Mouse (Mus musculus) adrenal gland, adult 18-20 months (tissue): ENCODE measurements around the gene Suds3. TPM values are rescaled to one million over a fixed set of nuclear protein-coding genes. Genes with fewer than 3 reads are reported as not detected.

ENCODE experiments used
- DNase-seq, 2 experiments: peaks; one replicate each; pipeline ENCODE4 v3.0.0; 2021 to 2022; ENCODE audit warnings: low spot score in 2 of 2
- total RNA-seq, 2 experiments: library from RNA; stranded (reverse); gene quantifications; 1 replicate in 1 of 2; 2 replicates in 1 of 2; pipeline ENCODE4 v1.2.3; 2021

Gene Suds3
- total RNA-seq, 2 experiments from 2014 or later = 103 to 120 TPM

- DNase-seq = no peak
Observed at GRCm38 (mm10) chr5:117114581-117115192, 1.2 kb downstream of the Suds3 start.

DNA sequence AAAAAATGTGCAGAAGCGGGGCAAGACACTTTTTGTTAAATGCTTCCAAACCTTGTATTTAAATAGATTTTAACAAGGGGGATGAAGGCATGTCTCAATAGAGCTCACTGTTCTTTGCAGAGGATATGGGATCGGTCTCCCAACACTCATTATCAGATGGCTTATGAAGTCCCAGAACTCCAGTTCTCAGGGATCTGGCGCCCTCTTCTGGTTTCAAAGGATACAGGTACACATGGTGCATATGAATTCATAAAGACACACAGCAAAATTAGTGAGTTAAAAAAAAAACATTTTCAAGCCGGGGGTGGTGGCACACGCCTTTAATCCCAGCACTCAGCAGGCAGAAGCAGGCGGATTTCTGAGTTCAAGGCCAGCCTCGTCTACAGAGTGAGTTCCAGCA is 2.6 kb downstream of the Suds3 start:
- DNase-seq = no peak

DNA sequence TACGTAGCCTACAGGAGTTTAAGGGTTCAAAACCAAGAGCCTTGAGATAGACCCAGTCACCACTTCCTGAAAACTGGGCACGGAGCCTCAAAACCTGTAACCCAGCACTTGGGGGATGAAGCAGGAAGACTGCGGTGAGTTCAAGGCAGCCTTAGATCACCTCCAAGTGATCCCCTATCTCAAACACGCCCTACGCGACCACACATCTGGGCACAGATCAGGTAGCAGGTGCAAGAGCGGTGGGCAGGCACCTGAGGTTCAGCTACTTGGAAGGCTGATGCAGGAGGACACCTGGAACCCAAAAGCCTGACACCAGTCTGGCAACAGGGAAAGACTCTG is 4.2 kb downstream of the Suds3 start:
- DNase-seq = no peak

GRCm38 (mm10) chr5:117111064-117111773 is 4.7 kb downstream of the Suds3 start:
- no peak for DNase-seq

DNA sequence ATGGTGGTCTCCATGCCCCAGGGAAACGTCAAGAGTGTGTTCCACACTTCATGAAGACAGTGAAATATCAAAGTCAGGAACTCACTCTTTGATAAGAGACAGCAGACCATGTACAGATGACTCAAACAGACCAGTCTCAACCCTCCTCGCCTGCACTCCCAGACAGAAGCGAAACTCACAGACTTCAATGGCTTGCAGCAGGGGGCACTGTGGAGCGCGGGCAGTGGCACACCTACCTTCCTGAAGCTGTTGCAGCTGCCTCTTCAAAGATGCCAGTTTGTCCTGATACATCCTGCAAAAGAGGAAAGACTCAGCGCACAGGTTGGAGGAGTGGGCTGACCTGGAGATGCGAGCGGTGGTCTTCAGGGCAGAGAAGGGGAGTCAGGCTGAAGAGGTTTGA is 6.4 kb downstream of the Suds3 start:
- no peak for DNase-seq

DNA sequence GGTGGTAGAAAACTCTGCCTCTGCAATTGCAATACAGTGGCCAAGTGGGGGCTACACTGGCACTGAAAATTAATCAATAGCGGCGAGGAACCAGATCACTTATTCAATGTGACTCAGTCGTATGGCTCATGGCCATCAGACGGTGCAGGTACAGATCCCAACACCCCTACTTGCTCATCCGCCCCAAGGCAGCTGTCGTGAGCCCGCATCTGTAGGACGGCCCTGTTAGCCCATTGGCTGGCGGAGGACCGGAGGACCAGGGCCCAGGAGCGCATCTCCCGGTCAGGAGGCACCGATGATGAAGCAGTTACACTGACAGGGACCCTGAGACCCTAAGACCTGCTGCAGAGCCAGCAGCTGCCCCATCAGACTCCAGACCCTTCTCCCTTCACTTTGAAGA is 7.2 kb downstream of the Suds3 start:
- DNase-seq = no peak

- DNase-seq = no peak
Observed at GRCm38 (mm10) chr5:117108292-117108691, 7.6 kb downstream of the Suds3 start.

DNA sequence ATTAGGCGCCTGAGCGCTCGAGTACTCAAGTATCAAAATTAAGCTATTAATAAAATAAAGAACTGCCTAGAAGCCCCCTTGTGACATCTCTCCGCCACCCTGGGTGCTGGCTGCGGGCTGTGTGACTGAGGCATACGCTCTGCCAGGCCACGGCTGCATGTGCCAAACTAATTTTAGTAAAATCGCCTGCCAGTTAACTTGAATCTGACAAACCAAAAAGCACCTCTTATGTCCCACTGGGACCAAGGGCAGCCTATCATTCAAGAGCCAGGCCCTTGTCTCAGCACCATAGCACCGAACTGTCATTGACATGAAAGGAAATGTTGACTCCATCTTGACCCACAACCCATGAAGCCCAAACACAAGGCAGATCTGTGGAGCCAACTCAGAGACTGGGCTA is 10.2 kb downstream of the Suds3 start:
- DNase-seq = no peak

- no peak for DNase-seq
Observed at GRCm38 (mm10) chr5:117104329-117104728, 11.6 kb downstream of the Suds3 start.

GRCm38 (mm10) chr5:117103194-117103929 is 12.6 kb downstream of the Suds3 start:
- no peak for DNase-seq

DNA sequence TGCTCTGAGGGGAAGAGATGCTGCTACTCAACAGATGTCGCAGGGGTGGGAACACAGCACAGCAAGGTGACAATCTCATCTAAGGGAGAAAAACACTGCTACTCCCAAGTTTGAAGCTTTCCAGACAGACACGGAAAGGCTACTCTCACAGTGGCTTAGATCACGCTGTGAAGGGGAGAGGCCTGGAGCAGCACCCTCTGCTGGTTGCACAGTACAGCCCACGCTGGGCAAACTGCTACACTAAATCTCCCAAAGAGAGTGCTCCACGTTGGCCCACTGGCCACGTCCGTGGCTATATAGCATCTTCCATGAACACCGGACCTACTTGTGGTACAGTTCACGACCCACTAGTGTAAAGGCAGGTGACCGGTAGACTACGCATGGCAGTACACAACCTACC is 16.2 kb downstream of the Suds3 start:
- no peak for DNase-seq

DNA sequence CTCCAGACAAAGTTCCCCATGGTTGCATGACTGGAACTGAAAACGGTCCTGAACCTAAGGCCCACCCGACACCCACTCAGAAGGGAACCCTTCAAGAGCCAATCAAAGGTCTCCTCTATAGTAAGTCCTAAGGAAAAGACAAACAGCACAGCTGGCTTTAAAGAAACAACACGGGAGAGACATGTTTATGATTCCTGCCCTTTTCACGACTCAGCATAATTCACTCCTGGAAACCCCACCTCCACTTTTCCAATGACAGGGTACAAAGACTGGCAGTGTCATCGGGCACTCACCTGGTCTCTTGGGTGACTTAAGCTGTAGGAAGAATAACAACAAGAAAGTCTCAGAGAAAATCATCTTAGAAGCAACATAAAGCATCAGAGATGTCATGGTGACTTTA is 16.9 kb downstream of the Suds3 start:
- DNase-seq = no peak

DNA sequence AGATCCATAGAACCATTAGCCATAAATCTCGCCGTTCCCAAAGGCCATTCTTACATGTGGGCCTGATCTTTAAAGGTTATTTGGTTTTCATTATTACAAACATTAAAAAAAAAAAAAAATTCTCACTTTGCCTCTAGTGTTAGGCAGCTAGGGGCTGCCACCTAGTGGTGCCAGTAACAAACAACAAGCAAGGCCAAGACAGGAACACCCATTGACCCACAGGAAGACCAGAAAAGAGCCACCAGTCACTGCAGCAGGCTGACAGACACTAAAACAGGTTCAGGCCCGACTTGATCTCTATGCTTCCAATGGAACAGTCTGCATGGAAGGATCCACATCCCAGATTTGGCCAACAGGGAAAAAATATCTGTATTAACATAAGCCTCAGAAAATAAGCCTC is 19.2 kb downstream of the Suds3 start:
- DNase-seq = peak in 1 of 2 experiments; percentile 43

DNA sequence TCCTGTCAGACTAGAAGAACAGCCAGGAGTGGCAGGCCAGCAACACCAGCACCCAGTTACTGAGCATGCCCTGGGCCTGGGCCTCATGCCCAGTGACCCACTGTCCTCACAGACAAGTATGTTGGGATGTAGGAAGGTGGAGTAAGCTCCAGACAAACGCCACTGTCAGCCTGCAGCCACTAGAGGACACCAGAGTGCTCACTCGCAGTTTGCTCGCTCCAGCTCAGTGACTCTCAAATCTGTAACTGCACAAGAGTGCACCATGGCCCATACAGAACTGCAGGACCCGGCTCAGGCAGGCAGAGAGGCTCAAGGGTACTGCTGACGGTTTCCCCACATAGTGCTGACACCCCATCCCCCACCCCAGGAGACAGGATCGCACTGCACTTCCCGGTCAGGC is 21.5 kb downstream of the Suds3 start:
- DNase-seq = no peak

- no peak for DNase-seq
Observed at GRCm38 (mm10) chr5:117089786-117090185, 26.1 kb downstream of the Suds3 start.

GRCm38 (mm10) chr5:117089147-117089546 is 26.8 kb downstream of the Suds3 start:
- no peak for DNase-seq

GRCm38 (mm10) chr5:117087718-117088117 is 28.2 kb downstream of the Suds3 start:
- no peak for DNase-seq

- peak in 1 of 2 experiments; percentile 7 for DNase-seq
Observed at GRCm38 (mm10) chr5:117069498-117069894, 46.4 kb downstream of the Suds3 start.

GRCm38 (mm10) chr5:117068808-117069497 is 47.0 kb downstream of the Suds3 start:
- no peak for DNase-seq

- DNase-seq = no peak
Observed at GRCm38 (mm10) chr5:117068181-117068580, 47.7 kb downstream of the Suds3 start.

GRCm38 (mm10) chr5:117061251-117061650 is 54.7 kb downstream of the Suds3 start:
- DNase-seq = no peak
